Mouse (Mus musculus) stomach, embryonic 14.5 days (tissue): Measurements from ENCODE around the gene Gigyf1. TPM values are rescaled to one million over a fixed set of nuclear protein-coding genes. Genes with fewer than 3 reads are reported as not detected.

Source experiments
- ATAC-seq: fragments of 200-750 bp; cut with Nextera tagmentation; 2 replicates; pipeline ENCODE4 v1.8.0; 2017; ENCODE audit warnings: low read depth, moderate TSS enrichment; ENCODE audit not compliant: insufficient number of reproducible peaks, insufficient read depth, low FRiP score
- H3K27ac ChIP-seq: fragments of 300-500 bp; sonication (generic); 2 replicates; pipeline ENCODE4 v1.5.1; 2014; ENCODE audit warnings: mild to moderate bottlenecking, low read length, moderate library complexity, mixed read lengths
- H3K27me3 ChIP-seq: fragments of 300-500 bp; sonication (generic); 2 replicates; pipeline ENCODE4 v1.6.1; 2014; ENCODE audit warnings: low read length, control low read depth, mixed read lengths; ENCODE audit not compliant: control insufficient read depth, insufficient read depth
- H3K36me3 ChIP-seq: fragments of 300-500 bp; sonication (generic); 2 replicates; pipeline ENCODE4 v1.6.1; 2014; ENCODE audit warnings: mild to moderate bottlenecking, control low read depth, low read length, moderate library complexity, mixed read lengths; ENCODE audit not compliant: control insufficient read depth, insufficient read depth
- H3K4me1 ChIP-seq: fragments of 300-500 bp; sonication (generic); 2 replicates; pipeline ENCODE4 v1.6.1; 2014; ENCODE audit warnings: low read length, control low read depth, mixed read lengths; ENCODE audit not compliant: control insufficient read depth, insufficient read depth
- H3K4me2 ChIP-seq: fragments of 300-500 bp; sonication (generic); replicated peaks from 2 replicates; pipeline ENCODE4 v1.6.1; 2014; ENCODE audit warnings: low read depth, low read length, control low read depth
- H3K4me3 ChIP-seq: fragments of 300-500 bp; sonication (generic); 2 replicates; pipeline ENCODE4 v1.5.1; 2014; ENCODE audit warnings: low read depth, low read length, control low read depth
- H3K9ac ChIP-seq: fragments of 300-500 bp; sonication (generic); replicated peaks from 2 replicates; pipeline ENCODE4 v1.6.1; 2014; ENCODE audit warnings: low read depth, mild to moderate bottlenecking, control low read depth, low read length, moderate library complexity, mixed read lengths
- H3K9me3 ChIP-seq: fragments of 300-500 bp; sonication (generic); 2 replicates; pipeline ENCODE4 v1.6.1; 2016; ENCODE audit warnings: low read depth, low read length, control low read depth; ENCODE audit not compliant: control insufficient read depth
- whole genome bisulfite sequencing: fragments of 180-500 bp; shearing (Covaris S2); extraction: QIAGEN DNeasy Blood & Tissue Kit; methylation state at CpG from one replicate; pipeline ENCODE4 v1.1.7; 2014; 5-methylcytosine and 5-hydroxymethylcytosine counted together
- polyA plus RNA-seq: library from polyadenylated mRNA; unstranded; fragments of >200 nt; fragmentation: Nextera tagmentation; extraction: Ambion mirVana; gene quantifications from 2 replicates; pipeline ENCODE4 v1.2.1, GENCODE M21; 2014

Gene Gigyf1
- polyA plus RNA-seq, 1 experiment from 2014 or later = 16.0 TPM

DNA sequence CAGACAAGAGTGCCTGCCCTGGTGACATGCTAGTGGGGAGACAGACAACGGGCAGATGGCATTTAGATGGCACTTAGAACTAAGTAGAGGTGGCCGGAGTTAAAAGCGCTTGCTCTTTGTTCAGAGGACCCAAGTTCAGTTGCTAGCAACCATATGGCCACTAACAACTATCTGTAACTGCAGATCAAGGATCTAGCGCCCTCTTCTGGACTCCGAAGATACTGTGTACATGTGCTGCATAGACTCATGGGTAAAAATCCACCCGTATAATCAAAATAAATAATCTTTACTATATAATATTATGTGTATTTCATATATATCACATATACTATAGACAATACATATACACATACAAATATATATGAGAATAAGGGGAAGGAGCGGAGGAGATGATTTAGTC is 30.7 kb upstream of the Gigyf1 start:
- Histone ChIP-seq H3K27ac (no peak overlapping the region), H3K4me1 (peaks cover 7% of the 10 kb centered on the region; the same call in 1 of the 2 replicates), H3K9me3 (no peaks in the 10 kb centered on the region; the same call in 1 of the 2 replicates), H3K9ac (no peak overlapping the region), H3K4me3 (no peak overlapping the region), H3K4me2 (no peak overlapping the region), H3K36me3 (no peaks in the 10 kb centered on the region), H3K27me3 (no peaks in the 10 kb centered on the region)
- ATAC-seq = no peak
- WGBS = 82% methylated on average over 7 of the region's 7 CpGs

DNA sequence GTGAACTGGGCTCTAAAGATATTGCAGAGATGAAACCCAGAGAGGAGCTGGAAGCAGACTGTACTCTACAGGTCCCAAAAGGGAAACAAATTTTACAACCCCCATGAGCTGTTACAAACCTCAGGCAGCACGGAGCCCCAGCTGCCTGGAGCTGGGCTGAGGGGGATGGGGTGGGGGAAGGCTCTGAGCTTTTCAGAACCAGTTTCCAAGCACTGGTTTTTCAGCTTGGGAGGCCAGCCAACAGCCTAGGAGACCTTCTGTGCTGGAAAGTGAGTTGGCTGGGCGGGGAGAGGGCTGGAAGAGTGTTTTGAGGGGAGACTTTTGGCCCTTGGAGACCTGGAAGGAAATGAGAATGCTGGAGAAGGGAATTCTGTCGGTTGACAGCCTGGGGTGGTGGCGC is 26.8 kb upstream of the Gigyf1 start:
- ATAC-seq = no peak
- H3K4me3 ChIP-seq = no peak overlapping the region
- 51% methylated on average over 4 of the region's 4 CpGs for WGBS
- H3K4me1 ChIP-seq = no peaks in the 10 kb centered on the region
- H3K9ac ChIP-seq = no peak overlapping the region
- no peak overlapping the region for H3K4me2 ChIP-seq
- H3K9me3 ChIP-seq = no peaks in the 10 kb centered on the region; the same call in 1 of the 2 replicates
- H3K36me3 ChIP-seq = no peaks in the 10 kb centered on the region
- H3K27me3 ChIP-seq = no peaks in the 10 kb centered on the region
- H3K27ac ChIP-seq = no peak overlapping the region; the same call in 1 of the 2 replicates

GRCm38 (mm10) chr5:137493831-137494230 is 24.5 kb upstream of the Gigyf1 start:
- Histone ChIP-seq H3K9me3 (no peaks in the 10 kb centered on the region), H3K4me3 (no peak overlapping the region), H3K27me3 (no peaks in the 10 kb centered on the region), H3K9ac (no peak overlapping the region), H3K4me1 (no peaks in the 10 kb centered on the region), H3K36me3 (no peaks in the 10 kb centered on the region), H3K4me2 (no peak overlapping the region), H3K27ac (no peak overlapping the region)
- no peak for ATAC-seq
- WGBS = 73% methylated on average over 13 of the region's 13 CpGs

DNA sequence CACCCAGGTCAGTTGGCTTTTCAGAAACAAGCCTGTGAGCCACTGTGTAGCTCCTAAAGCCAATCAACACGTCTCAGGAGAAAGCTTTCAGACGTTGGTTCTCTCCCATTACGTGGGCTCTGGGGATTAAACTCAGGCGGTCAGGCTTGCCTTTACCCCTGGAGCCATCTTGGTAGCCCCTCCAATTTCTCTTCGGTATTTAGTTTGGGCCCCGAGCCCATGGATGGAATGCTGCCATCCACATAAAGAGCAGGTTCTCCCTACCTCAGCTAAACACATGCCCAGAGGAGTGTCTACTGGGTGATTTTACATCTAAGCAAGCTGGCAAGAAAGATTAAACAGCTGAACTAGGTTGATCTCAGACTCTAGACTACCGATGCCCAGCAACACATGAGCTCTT is 18.2 kb upstream of the Gigyf1 start:
- H3K27me3 ChIP-seq = no peaks in the 10 kb centered on the region
- no peak for ATAC-seq
- no peak overlapping the region for H3K9ac ChIP-seq
- H3K4me1 ChIP-seq = peaks cover 9% of the 10 kb centered on the region; the same call in 1 of the 2 replicates
- 89% methylated on average over 7 of the region's 7 CpGs for WGBS
- H3K4me3 ChIP-seq = no peak overlapping the region
- no peak overlapping the region for H3K27ac ChIP-seq
- H3K36me3 ChIP-seq = peaks cover 2% of the 10 kb centered on the region; the same call in 1 of the 2 replicates
- no peaks in the 10 kb centered on the region for H3K9me3 ChIP-seq
- H3K4me2 ChIP-seq = no peak overlapping the region

- H3K27ac ChIP-seq = peak within 1 kb of the TSS; percentile 97
- H3K4me3 ChIP-seq = peak within 1 kb of the TSS; percentile 63
- WGBS = 3% methylated on average over 64 of the region's 64 CpGs
- peak within 1 kb of the TSS; percentile 64 for H3K4me2 ChIP-seq
- H3K4me1 ChIP-seq = peaks cover 9% of the 10 kb centered on the region; the same call in 1 of the 2 replicates
- no peaks in the 10 kb centered on the region for H3K9me3 ChIP-seq
- peaks cover 2% of the 10 kb centered on the region; the same call in 1 of the 2 replicates for H3K36me3 ChIP-seq
- peak; percentile 96 for ATAC-seq
- H3K9ac ChIP-seq = peak within 1 kb of the TSS; percentile 59
- no peaks in the 10 kb centered on the region for H3K27me3 ChIP-seq
Observed at GRCm38 (mm10) chr5:137501709-137502666, 16.4 kb upstream of the Gigyf1 start, which contains the start of gene Pop7. Gene Pop7 (minus strand): TSS chr5:137502518.

GRCm38 (mm10) chr5:137502667-137503110 is 15.7 kb upstream of the Gigyf1 start:
- peak overlapping the region; percentile 86 for H3K27ac ChIP-seq
- peaks cover 2% of the 10 kb centered on the region; the same call in 1 of the 2 replicates for H3K36me3 ChIP-seq
- WGBS = under 1% methylated on average over 28 of the region's 30 CpGs
- no peaks in the 10 kb centered on the region for H3K9me3 ChIP-seq
- no peaks in the 10 kb centered on the region for H3K27me3 ChIP-seq
- peak overlapping the region; percentile 52 for H3K9ac ChIP-seq
- peak overlapping the region; percentile 64 for H3K4me2 ChIP-seq
- H3K4me1 ChIP-seq = peaks cover 9% of the 10 kb centered on the region; the same call in 1 of the 2 replicates
- peak; percentile 86 for ATAC-seq
- peak overlapping the region; percentile 63 for H3K4me3 ChIP-seq

GRCm38 (mm10) chr5:137504041-137504440 is 14.3 kb upstream of the Gigyf1 start:
- Histone ChIP-seq H3K4me3 (no peak overlapping the region), H3K4me1 (peaks cover 9% of the 10 kb centered on the region; the same call in 1 of the 2 replicates), H3K36me3 (peaks cover 2% of the 10 kb centered on the region; the same call in 1 of the 2 replicates), H3K27ac (no peak overlapping the region), H3K4me2 (no peak overlapping the region), H3K27me3 (no peaks in the 10 kb centered on the region), H3K9ac (no peak overlapping the region), H3K9me3 (no peaks in the 10 kb centered on the region)
- ATAC-seq = no peak
- WGBS = 73% methylated on average over 6 of the region's 6 CpGs

DNA sequence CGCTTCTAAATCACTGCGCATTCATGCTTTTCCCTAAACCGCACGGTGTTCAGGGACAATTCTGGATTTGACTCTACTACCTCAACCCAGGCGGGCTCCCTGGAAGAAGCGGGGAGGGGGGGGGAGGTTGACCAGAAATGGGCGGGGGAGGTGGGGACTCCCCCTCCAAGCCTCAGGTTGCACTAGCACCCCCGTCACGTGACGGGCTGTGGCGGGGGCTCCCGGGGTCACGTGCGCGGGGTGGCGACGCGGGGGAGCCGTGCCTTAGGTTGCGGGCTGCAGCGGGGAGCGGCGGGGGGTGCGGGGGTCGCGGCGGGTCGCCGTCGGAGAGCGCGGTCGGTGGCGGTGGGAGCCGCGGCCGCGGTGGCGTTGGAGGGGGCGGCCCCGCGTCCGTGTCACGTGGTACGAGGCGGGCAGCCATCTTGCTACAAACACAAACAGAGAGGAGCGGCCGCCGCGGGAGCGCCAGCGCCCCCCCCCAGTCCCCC is 8.3 kb upstream of the Gigyf1 start:
- H3K9me3 ChIP-seq = no peaks in the 10 kb centered on the region
- H3K27me3 ChIP-seq = no peaks in the 10 kb centered on the region
- peak overlapping the region; percentile 80 for H3K27ac ChIP-seq
- WGBS = 2% methylated on average over 29 of the region's 52 CpGs
- peak overlapping the region; percentile 98 for H3K9ac ChIP-seq
- peak overlapping the region; percentile 100 for H3K4me3 ChIP-seq
- H3K36me3 ChIP-seq = peaks cover 7% of the 10 kb centered on the region; the same call in 1 of the 2 replicates
- H3K4me1 ChIP-seq = peaks cover 14% of the 10 kb centered on the region
- ATAC-seq = peak; percentile 83
- peak overlapping the region; percentile 29 for H3K4me2 ChIP-seq
